ENCODE assay signal across 24 mouse cellular contexts in the genomic region with DNA sequence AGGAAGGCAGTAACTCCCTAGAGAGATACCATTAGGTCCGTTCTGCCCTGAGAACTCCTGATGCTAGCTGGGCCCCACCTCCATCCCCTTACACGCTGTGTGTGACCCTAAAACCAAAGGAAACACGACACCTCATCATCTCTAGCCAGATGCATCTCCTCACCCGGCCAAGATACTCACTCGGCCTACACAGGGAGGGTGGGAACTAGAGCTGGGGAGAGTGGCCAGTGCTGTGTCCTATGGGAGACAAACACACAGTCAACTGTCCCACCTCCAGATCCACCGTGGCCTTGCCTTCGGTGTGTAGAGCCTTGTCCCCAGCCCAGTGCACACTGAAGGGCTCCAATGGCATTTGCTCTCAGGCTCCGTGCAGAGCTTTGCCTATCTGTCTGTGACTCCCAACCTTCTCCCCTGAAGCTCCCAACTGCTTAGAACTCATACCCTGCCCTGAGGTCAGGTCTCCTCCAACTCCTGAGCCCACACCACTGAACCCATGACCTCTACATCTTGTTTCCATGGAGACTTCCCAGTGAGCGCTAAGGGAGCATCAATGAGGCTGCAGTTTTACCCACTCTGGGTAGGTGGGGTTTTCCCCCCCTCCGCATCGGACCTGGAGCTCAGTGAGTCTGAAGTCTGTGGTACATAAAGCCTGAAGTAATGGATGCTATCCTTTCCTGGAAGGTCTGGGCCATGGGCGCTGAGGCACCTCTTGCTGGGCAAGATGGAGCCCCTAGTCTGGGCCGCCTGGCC. TPM values are rescaled to one million over a fixed set of nuclear protein-coding genes. Genes with fewer than 3 reads are reported as not detected.
A peak's percentile ranks its signal among the peaks of the same experiment; 100 is the strongest.
DNase-seq lines count a peak whose midpoint lies in the region; ATAC-seq and TF ChIP-seq lines count a peak whose summit lies in the region.
"Had no signal": no experiment of that assay in that cellular context is flagged by ENCODE, and none has a peak within 500 bp of the region (broad histone marks: within the 10 kb centered on the region; RNA-seq: fewer than 3 reads in every experiment).

No protein-coding gene starts in this region.

- H3K4me1 ChIP-seq in kidney, postnatal 0 days (replicated peaks; ENCODE audit: insufficient read depth, low read length) = peaks cover 16% of the 10 kb centered on the region; the same call in 1 of the 2 replicates
- H3K4me1 ChIP-seq in kidney, adult 2 months (ENCODE audit: control insufficient read depth, insufficient read depth, low read length) = no peaks in the 10 kb centered on the region
- peaks cover 7% of the 10 kb centered on the region for H3K4me1 ChIP-seq in testis, adult 2 months (ENCODE audit: control insufficient read depth, insufficient read depth, low read length)
- H3K4me1 ChIP-seq in neural tube, embryonic 15.5 days = peaks cover 28% of the 10 kb centered on the region

- no peak overlapping the region for H3K4me3 ChIP-seq in kidney, postnatal 0 days (replicated peaks; ENCODE audit: low read depth, low read length)
- H3K4me3 ChIP-seq in kidney, adult 2 months (ENCODE audit: insufficient read depth, low read depth, low read length) = no peak overlapping the region
- H3K4me3 ChIP-seq in testis, adult 2 months (ENCODE audit: control insufficient read depth, low read depth, low read length) = peak overlapping the region; percentile 11
- H3K4me3 ChIP-seq in neural tube, embryonic 15.5 days (replicated peaks) = no peak overlapping the region
- H3K4me3 ChIP-seq: embryonic facial prominence, embryonic 13.5 days; forebrain, embryonic 12.5 days; gastrocnemius, adult 2 months; hindbrain, embryonic 12.5 days had no signal

- no peak overlapping the region for H3K9ac ChIP-seq in kidney, postnatal 0 days (ENCODE audit: low read depth, low read length)
- H3K9ac ChIP-seq in neural tube, embryonic 15.5 days (replicated peaks) = no peak overlapping the region
- H3K9ac ChIP-seq: embryonic facial prominence, embryonic 13.5 days; forebrain, embryonic 12.5 days; forebrain, postnatal 0 days; hindbrain, embryonic 12.5 days had no signal

- TF ChIP-seq POLR2A in kidney, adult 2 months (IDR thresholded peaks at IDR 0.05; ENCODE audit: low read depth, low read length) = no peak
- no peak for TF ChIP-seq POLR2A in testis, adult 2 months (IDR thresholded peaks at IDR 0.05; ENCODE audit: control insufficient read depth, low read depth, low read length)

- no peak for TF ChIP-seq CTCF in kidney, postnatal 0 days (IDR thresholded peaks at IDR 0.05; ENCODE audit: low read depth)
- TF ChIP-seq CTCF in kidney, adult 2 months (conservative IDR thresholded peaks at IDR 0.05; ENCODE audit: insufficient read depth, insufficient read length, low read depth, low read length) = no peak
- TF ChIP-seq CTCF in testis, adult 2 months (IDR thresholded peaks at IDR 0.05; ENCODE audit: control insufficient read depth, insufficient read depth, insufficient replicate concordance, low read depth, low read length) = no peak

- WGBS in kidney, postnatal 0 days = 57% methylated on average over 13 of the region's 13 CpGs
- 84% methylated on average over 13 of the region's 13 CpGs for WGBS in kidney, adult 2 months
- 74% methylated on average over 13 of the region's 13 CpGs for WGBS in neural tube, embryonic 15.5 days

- H3K27ac ChIP-seq in kidney, postnatal 0 days = no peak overlapping the region
- H3K27ac ChIP-seq in kidney, adult 2 months (ENCODE audit: insufficient read depth, low read depth, low read length) = no peak overlapping the region
- H3K27ac ChIP-seq in testis, adult 2 months (ENCODE audit: control insufficient read depth, insufficient read depth, low read depth, low read length) = no peak overlapping the region
- H3K27ac ChIP-seq in neural tube, embryonic 15.5 days (replicated peaks) = no peak overlapping the region
- H3K27ac ChIP-seq: embryonic facial prominence, embryonic 13.5 days; forebrain, embryonic 12.5 days; gastrocnemius, adult 2 months; hindbrain, embryonic 12.5 days had no signal

- DNase-seq in kidney, postnatal 0 days (ENCODE audit: low spot score) = peak; percentile 30
- no peak for DNase-seq in kidney, adult 2 months
- DNase-seq in testis, postnatal 14 days (ENCODE audit: low spot score) = no peak
- DNase-seq in R1 (ENCODE audit: low read depth, low spot score) = peak; percentile 77
- DNase-seq in left cerebral cortex, postnatal 14 days (ENCODE audit: low spot score in 2 of 2) = no peak
- DNase-seq: adrenal gland, postnatal 14 days; cerebellum, adult 11-12 months; cerebellum, adult 9-10 months; cerebellum, postnatal 36 days; forebrain, postnatal 0 days; gastrocnemius, adult 2 months; gastrocnemius, postnatal 25 days; heart, postnatal 10 days; heart, postnatal 4 days had no signal

- ATAC-seq in kidney, postnatal 0 days (replicated peaks; ENCODE audit: low FRiP score, low read depth) = peak; percentile 14; the same call in 1 of the 2 replicates
- ATAC-seq in monocyte, adult 5-6 weeks (replicated peaks; ENCODE audit: insufficient number of reproducible peaks, low FRiP score, low TSS enrichment, poor library complexity, severe bottlenecking) = 0 out of 2 replicates have a peak, but pooled peaks have one; percentile 11
- ATAC-seq in neural tube, embryonic 15.5 days (ENCODE audit: low FRiP score) = no peak
- ATAC-seq: activated CD4-positive, CD25-positive, alpha-beta regulatory T cell, adult 4 months; forebrain, postnatal 0 days; hindbrain, embryonic 16.5 days had no signal

- no peaks in the 10 kb centered on the region for H3K9me3 ChIP-seq in kidney, postnatal 0 days (replicated peaks; ENCODE audit: low read length)
- H3K9me3 ChIP-seq in neural tube, embryonic 15.5 days (replicated peaks) = no peaks in the 10 kb centered on the region
- H3K9me3 ChIP-seq: embryonic facial prominence, embryonic 13.5 days; forebrain, embryonic 12.5 days; hindbrain, embryonic 12.5 days had no signal

- intact Hi-C loops in left cerebral cortex, postnatal 14 days (cut with DNase I) = no loop called here

- no peaks in the 10 kb centered on the region for H3K27me3 ChIP-seq in kidney, postnatal 0 days (ENCODE audit: insufficient read depth, low read length)
- H3K27me3 ChIP-seq in kidney, adult 2 months (replicated peaks; ENCODE audit: control insufficient read depth, insufficient read depth, low read length) = no peaks in the 10 kb centered on the region
- no peaks in the 10 kb centered on the region for H3K27me3 ChIP-seq in testis, adult 2 months (ENCODE audit: control insufficient read depth, insufficient read depth, low read length)
- H3K27me3 ChIP-seq in neural tube, embryonic 15.5 days (replicated peaks) = no peaks in the 10 kb centered on the region
- H3K27me3 ChIP-seq: CH12.LX; embryonic facial prominence, embryonic 13.5 days had no signal

- H3K4me2 ChIP-seq in kidney, postnatal 0 days (ENCODE audit: low read length) = no peak overlapping the region
- no peak overlapping the region for H3K4me2 ChIP-seq in neural tube, embryonic 15.5 days
- H3K4me2 ChIP-seq: embryonic facial prominence, embryonic 13.5 days; forebrain, embryonic 12.5 days; hindbrain, embryonic 12.5 days had no signal

- no peaks in the 10 kb centered on the region for H3K36me3 ChIP-seq in kidney, postnatal 0 days (ENCODE audit: insufficient read depth, low read length)
- no peaks in the 10 kb centered on the region for H3K36me3 ChIP-seq in kidney, adult 2 months (ENCODE audit: control insufficient read depth, insufficient read depth, low read length)
- H3K36me3 ChIP-seq in testis, adult 2 months (ENCODE audit: control insufficient read depth, insufficient read depth, low read length) = no peaks in the 10 kb centered on the region
- H3K36me3 ChIP-seq in neural tube, embryonic 15.5 days = peaks cover 39% of the 10 kb centered on the region
- H3K36me3 ChIP-seq: forebrain, embryonic 12.5 days had no signal

RNA-seq across cellular contexts. Expression of gene Lrrc75b, which starts 7.3 kb away (rescaled TPM):
- polyA plus RNA-seq in kidney, postnatal 0 days (2015; fragmentation: Nextera tagmentation; extraction: Ambion mirVana) = 2.6 and 2.7 TPM in 2 replicates
- 2.1 and 2.2 TPM in 2 replicates for polyA plus RNA-seq in kidney, adult 2 months (2012; rRNA removed)
- polyA plus RNA-seq in testis, adult 2 months (2012; rRNA removed) = 0.98 and 1.1 TPM in 2 replicates
- not detected in 3 replicates for total RNA-seq in monocyte, adult 5-6 weeks (2017)
- 10 to 100 TPM; 10.0 to 11.4 TPM for total RNA-seq in left cerebral cortex, postnatal 14 days (2021)
- 33.0 and 36.3 TPM in 2 replicates for polyA plus RNA-seq in neural tube, embryonic 15.5 days (2015; fragmentation: Nextera tagmentation; extraction: Ambion mirVana)
- total RNA-seq: CH12.LX; granulocyte monocyte progenitor cell, adult 5-6 weeks had no signal

RNA-seq across cellular contexts. Expression of gene Ggt1, which starts 8.5 kb away (rescaled TPM):
- polyA plus RNA-seq in kidney, postnatal 0 days (2015; fragmentation: Nextera tagmentation; extraction: Ambion mirVana) = 317 and 388 TPM in 2 replicates
- 881 and 1,007 TPM in 2 replicates for polyA plus RNA-seq in kidney, adult 2 months (2012; rRNA removed)
- polyA plus RNA-seq in testis, adult 2 months (2012; rRNA removed) = 1.6 and 2.0 TPM in 2 replicates
- 0.53 to 2.2 TPM in 2 of 3 replicates, not detected in the other for total RNA-seq in monocyte, adult 5-6 weeks (2017)
- total RNA-seq in left cerebral cortex, postnatal 14 days (2021) = 1 to 10 TPM; 1.5 to 1.6 TPM
- 1.3 and 2.0 TPM in 2 replicates for polyA plus RNA-seq in neural tube, embryonic 15.5 days (2015; fragmentation: Nextera tagmentation; extraction: Ambion mirVana)
- total RNA-seq: adrenal gland, postnatal 14 days; gastrocnemius, adult 2 months; heart, postnatal 10 days had no signal

RNA-seq across cellular contexts. Expression of gene Gucd1, which starts 35.1 kb away (rescaled TPM):
- 51.9 and 53.4 TPM in 2 replicates for polyA plus RNA-seq in kidney, postnatal 0 days (2015; fragmentation: Nextera tagmentation; extraction: Ambion mirVana)
- polyA plus RNA-seq in kidney, adult 2 months (2012; rRNA removed) = 124 and 164 TPM in 2 replicates
- polyA plus RNA-seq in testis, adult 2 months (2012; rRNA removed) = 14.9 and 15.1 TPM in 2 replicates
- total RNA-seq in monocyte, adult 5-6 weeks (2017) = 49.4 to 66.8 TPM (median 54.5 TPM) in 3 replicates
- total RNA-seq in left cerebral cortex, postnatal 14 days (2021) = 10 to 100 TPM; 20.6 to 23.1 TPM
- 19.1 and 19.9 TPM in 2 replicates for polyA plus RNA-seq in neural tube, embryonic 15.5 days (2015; fragmentation: Nextera tagmentation; extraction: Ambion mirVana)

RNA-seq across cellular contexts. Expression of gene Snrpd3, which starts 35.5 kb away (rescaled TPM):
- polyA plus RNA-seq in kidney, postnatal 0 days (2015; fragmentation: Nextera tagmentation; extraction: Ambion mirVana) = 113 and 125 TPM in 2 replicates
- polyA plus RNA-seq in kidney, adult 2 months (2012; rRNA removed) = 27.0 and 41.2 TPM in 2 replicates
- 21.9 and 26.4 TPM in 2 replicates for polyA plus RNA-seq in testis, adult 2 months (2012; rRNA removed)
- total RNA-seq in monocyte, adult 5-6 weeks (2017) = 46.3 to 64.6 TPM (median 59.6 TPM) in 3 replicates
- 10 to 100 TPM; 78.1 to 84.3 TPM for total RNA-seq in left cerebral cortex, postnatal 14 days (2021)
- 136 and 143 TPM in 2 replicates for polyA plus RNA-seq in neural tube, embryonic 15.5 days (2015; fragmentation: Nextera tagmentation; extraction: Ambion mirVana)

RNA-seq across cellular contexts. Expression of gene Ggt5, which starts 36.3 kb away (rescaled TPM):
- 4.2 and 5.1 TPM in 2 replicates for polyA plus RNA-seq in kidney, postnatal 0 days (2015; fragmentation: Nextera tagmentation; extraction: Ambion mirVana)
- 34.5 and 48.3 TPM in 2 replicates for polyA plus RNA-seq in kidney, adult 2 months (2012; rRNA removed)
- polyA plus RNA-seq in testis, adult 2 months (2012; rRNA removed) = 5.4 TPM in 2 replicates
- total RNA-seq in monocyte, adult 5-6 weeks (2017) = 0.75 to 2.8 TPM (median 1.8 TPM) in 3 replicates
- total RNA-seq in left cerebral cortex, postnatal 14 days (2021) = 1 to 10 TPM; 4.4 to 4.5 TPM
- 2.2 and 4.8 TPM in 2 replicates for polyA plus RNA-seq in neural tube, embryonic 15.5 days (2015; fragmentation: Nextera tagmentation; extraction: Ambion mirVana)
- total RNA-seq: CH12.LX had no signal

Comparison
In these comparisons a context has a peak if more than half of its experiments do, and no peak if none do; other contexts are left out.
1. DNase-seq: peak in kidney, postnatal 0 days (single experiment) and R1 (single experiment); none in kidney, adult 2 months (single experiment), testis, postnatal 14 days (single experiment) and left cerebral cortex, postnatal 14 days (0 of 2).
2. RNA of gene Ggt1, which starts 8.5 kb away (polyA plus RNA-seq): 881 to 1,007 TPM in kidney, adult 2 months and 317 to 388 TPM in kidney, postnatal 0 days; 1.6 to 2.0 TPM in testis, adult 2 months and 1.3 to 2.0 TPM in neural tube, embryonic 15.5 days; every median in the first group is over 100 times any median in the second.